Mouse (Mus musculus): ENCODE measurements around the gene Sp7. TPM values are rescaled to one million over a fixed set of nuclear protein-coding genes. Genes with fewer than 3 reads are reported as not detected.

Gene Sp7
- polyA plus RNA-seq, 1 experiment, result not detected

- TF ChIP-seq GATA1 (IDR thresholded peaks at IDR 0.05; ENCODE audit: low read length), result no peak
Observed at GRCm38 (mm10) chr15:102399229-102400221, 32.5 kb upstream of the Sp7 start.

GRCm38 (mm10) chr15:102398629-102399028 is 31.6 kb upstream of the Sp7 start:
- TF ChIP-seq GATA1 (IDR thresholded peaks at IDR 0.05; ENCODE audit: low read length), result no peak

- no peak for TF ChIP-seq GATA1 (IDR thresholded peaks at IDR 0.05; ENCODE audit: low read length)
Observed at GRCm38 (mm10) chr15:102395061-102395460, 28.1 kb upstream of the Sp7 start.

- TF ChIP-seq GATA1 (IDR thresholded peaks at IDR 0.05; ENCODE audit: low read length), result no peak
Observed at GRCm38 (mm10) chr15:102393584-102394014, 26.6 kb upstream of the Sp7 start.

- no peak for TF ChIP-seq GATA1 (IDR thresholded peaks at IDR 0.05; ENCODE audit: low read length)
Observed at GRCm38 (mm10) chr15:102392520-102392919, 25.5 kb upstream of the Sp7 start.

GRCm38 (mm10) chr15:102388942-102389341 is 22.0 kb upstream of the Sp7 start:
- no peak for TF ChIP-seq GATA1 (IDR thresholded peaks at IDR 0.05; ENCODE audit: low read length)

GRCm38 (mm10) chr15:102386640-102387039 is 19.7 kb upstream of the Sp7 start:
- no peak for TF ChIP-seq GATA1 (IDR thresholded peaks at IDR 0.05; ENCODE audit: low read length)

GRCm38 (mm10) chr15:102383671-102384070 is 16.7 kb upstream of the Sp7 start:
- no peak for TF ChIP-seq GATA1 (IDR thresholded peaks at IDR 0.05; ENCODE audit: low read length)

GRCm38 (mm10) chr15:102381575-102381974 is 14.6 kb upstream of the Sp7 start:
- TF ChIP-seq GATA1 (IDR thresholded peaks at IDR 0.05; ENCODE audit: low read length), result no peak

- no peak for TF ChIP-seq GATA1 (IDR thresholded peaks at IDR 0.05; ENCODE audit: low read length)
Observed at GRCm38 (mm10) chr15:102377810-102378262, 10.9 kb upstream of the Sp7 start.

- no peak for TF ChIP-seq GATA1 (IDR thresholded peaks at IDR 0.05; ENCODE audit: low read length)
Observed at GRCm38 (mm10) chr15:102377163-102377543, 10.2 kb upstream of the Sp7 start.

GRCm38 (mm10) chr15:102376453-102377162 is 9.6 kb upstream of the Sp7 start:
- TF ChIP-seq GATA1 (IDR thresholded peaks at IDR 0.05; ENCODE audit: low read length), result no peak

GRCm38 (mm10) chr15:102370727-102371126 is 3.7 kb upstream of the Sp7 start:
- no peak for TF ChIP-seq GATA1 (IDR thresholded peaks at IDR 0.05; ENCODE audit: low read length)

GRCm38 (mm10) chr15:102369972-102370371 is 3.0 kb upstream of the Sp7 start:
- no peak for TF ChIP-seq GATA1 (IDR thresholded peaks at IDR 0.05; ENCODE audit: low read length)

- no peak for TF ChIP-seq GATA1 (IDR thresholded peaks at IDR 0.05; ENCODE audit: low read length)
Observed at GRCm38 (mm10) chr15:102366238-102366637, 744 bp downstream of the Sp7 start.

GRCm38 (mm10) chr15:102364678-102365077 is 2.3 kb downstream of the Sp7 start:
- TF ChIP-seq GATA1 (IDR thresholded peaks at IDR 0.05; ENCODE audit: low read length), result no peak

All from G1E-ER4 (cell line).